Mouse (Mus musculus) olfactory bulb, adult 2 months (tissue): ENCODE measurements around the gene Olfr543.

Experiments
- CTCF ChIP-seq: fragments of 200-500 bp; IDR thresholded peaks from 2 replicates; pipeline ENCODE4 v1.5.1; 2012; ENCODE audit warnings: low read depth, mild to moderate bottlenecking, low read length, moderate library complexity; ENCODE audit not compliant: insufficient read depth
- POLR2A ChIP-seq: fragments of 200-500 bp; IDR thresholded peaks from 2 replicates; pipeline ENCODE4 v1.6.1; 2012; ENCODE audit warnings: mild to moderate bottlenecking, low read depth, low read length, moderate library complexity; ENCODE audit not compliant: insufficient read depth

GRCm38 (mm10) chr7:102481579-102481978 lies at the start of gene Olfr543:
- TF ChIP-seq CTCF (no peak), POLR2A (no peak)
